Mouse (Mus musculus) neural tube, embryonic 13.5 days (tissue): ENCODE measurements around the gene Ccdc27. TPM values are rescaled to one million over a fixed set of nuclear protein-coding genes. Genes with fewer than 3 reads are reported as not detected.

Source experiments
- ATAC-seq: fragments of 200-750 bp; cut with Nextera tagmentation; 2 replicates; pipeline ENCODE4 v1.8.0; 2017; ENCODE audit warnings: low read depth, mild to moderate bottlenecking, moderate TSS enrichment, moderate library complexity
- H3K27ac ChIP-seq: fragments of 300-500 bp; sonication (generic); replicated peaks from 2 replicates; pipeline ENCODE4 v1.5.1; 2015; ENCODE audit warnings: moderate library complexity, mild to moderate bottlenecking, inconsistent platforms
- H3K27me3 ChIP-seq: fragments of 300-500 bp; sonication (generic); 2 replicates; pipeline ENCODE4 v1.6.1; 2015; ENCODE audit warnings: mild to moderate bottlenecking, inconsistent platforms
- H3K36me3 ChIP-seq: fragments of 300-500 bp; sonication (generic); 2 replicates; pipeline ENCODE4 v1.6.1; 2015; ENCODE audit warnings: mild to moderate bottlenecking, inconsistent platforms
- H3K4me1 ChIP-seq: fragments of 300-500 bp; sonication (generic); replicated peaks from 2 replicates; pipeline ENCODE4 v1.6.1; 2015; ENCODE audit warnings: inconsistent platforms
- H3K4me2 ChIP-seq: fragments of 300-500 bp; sonication (generic); 2 replicates; pipeline ENCODE4 v1.6.1; 2015; ENCODE audit warnings: inconsistent platforms, mild to moderate bottlenecking, moderate library complexity
- H3K4me3 ChIP-seq: fragments of 300-500 bp; sonication (generic); 2 replicates; pipeline ENCODE4 v1.5.1; 2015; ENCODE audit warnings: mild to moderate bottlenecking, inconsistent platforms
- H3K9ac ChIP-seq: fragments of 300-500 bp; sonication (generic); 2 replicates; pipeline ENCODE4 v1.6.1; 2015; ENCODE audit warnings: moderate library complexity, mild to moderate bottlenecking, inconsistent platforms
- H3K9me3 ChIP-seq: fragments of 300-500 bp; sonication (generic); 2 replicates; pipeline ENCODE4 v1.6.1; 2016; ENCODE audit warnings: inconsistent platforms
- WGBS: fragments of 180-500 bp; shearing (Covaris S2); methylation state at CpG from one replicate; pipeline ENCODE4 v1.1.7; 2015; 5-methylcytosine and 5-hydroxymethylcytosine counted together
- polyA plus RNA-seq: library from polyadenylated mRNA; unstranded; fragments of >200 nt; fragmentation: Nextera tagmentation; extraction: Ambion mirVana; gene quantifications from 2 replicates; pipeline ENCODE4 v1.2.1, GENCODE M21; 2015

Gene Ccdc27
- polyA plus RNA-seq, 1 experiment from 2014 or later: not detected

GRCm38 (mm10) chr4:154006264-154006663 is 36.2 kb downstream of the Ccdc27 start:
- H3K4me1 ChIP-seq: peaks cover 6% of the 10 kb centered on the region
- no peak for ATAC-seq
- H3K36me3 ChIP-seq: peaks cover 60% of the 10 kb centered on the region

GRCm38 (mm10) chr4:154005488-154005887 is 37.0 kb downstream of the Ccdc27 start:
- ATAC-seq: no peak
- no peak overlapping the region for H3K4me2 ChIP-seq

More at GRCm38 (mm10) chr4:154006264-154006663, 36.2 kb downstream of the Ccdc27 start:
- H3K27me3 ChIP-seq: no peaks in the 10 kb centered on the region
- H3K4me2 ChIP-seq: no peak overlapping the region
- WGBS: 90% methylated on average over 6 of the region's 6 CpGs
- no peak overlapping the region for H3K27ac ChIP-seq
- H3K9ac ChIP-seq: no peak overlapping the region
- H3K9me3 ChIP-seq: no peaks in the 10 kb centered on the region
- no peak overlapping the region for H3K4me3 ChIP-seq

GRCm38 (mm10) chr4:153993505-153993904 is 49.0 kb downstream of the Ccdc27 start:
- H3K9me3 ChIP-seq: no peaks in the 10 kb centered on the region
- no peak for ATAC-seq
- no peaks in the 10 kb centered on the region for H3K27me3 ChIP-seq
- no peak overlapping the region for H3K4me2 ChIP-seq
- no peak overlapping the region for H3K27ac ChIP-seq
- H3K4me3 ChIP-seq: no peak overlapping the region
- H3K36me3 ChIP-seq: peaks cover 97% of the 10 kb centered on the region
- H3K4me1 ChIP-seq: no peaks in the 10 kb centered on the region
- 93% methylated on average over 8 of the region's 8 CpGs for WGBS
- no peak overlapping the region for H3K9ac ChIP-seq

More at GRCm38 (mm10) chr4:154005488-154005887, 37.0 kb downstream of the Ccdc27 start:
- Histone ChIP-seq H3K9me3 (no peaks in the 10 kb centered on the region), H3K4me1 (no peaks in the 10 kb centered on the region), H3K27me3 (no peaks in the 10 kb centered on the region), H3K4me3 (no peak overlapping the region), H3K27ac (no peak overlapping the region), H3K9ac (no peak overlapping the region), H3K36me3 (peaks cover 60% of the 10 kb centered on the region)
- 91% methylated on average over 5 of the region's 5 CpGs for WGBS

- no peak for ATAC-seq
- Histone ChIP-seq H3K27me3 (no peaks in the 10 kb centered on the region), H3K9ac (no peak overlapping the region), H3K27ac (no peak overlapping the region), H3K4me3 (no peak overlapping the region), H3K36me3 (peaks cover 97% of the 10 kb centered on the region), H3K4me1 (no peaks in the 10 kb centered on the region), H3K9me3 (no peaks in the 10 kb centered on the region), H3K4me2 (no peak overlapping the region)
- 92% methylated on average over 10 of the region's 10 CpGs for WGBS
These were observed 49.8 kb downstream of the Ccdc27 start for GRCm38 (mm10) chr4:153992715-153993114.

GRCm38 (mm10) chr4:153980470-153980869 is 62.0 kb downstream of the Ccdc27 start:
- Histone ChIP-seq H3K4me1 (peaks cover 23% of the 10 kb centered on the region), H3K36me3 (peaks cover 71% of the 10 kb centered on the region), H3K4me3 (no peak overlapping the region), H3K9me3 (no peaks in the 10 kb centered on the region), H3K27me3 (no peaks in the 10 kb centered on the region), H3K27ac (no peak overlapping the region), H3K9ac (no peak overlapping the region), H3K4me2 (no peak overlapping the region)
- no peak for ATAC-seq
- 93% methylated on average over 11 of the region's 11 CpGs for WGBS

GRCm38 (mm10) chr4:153979243-153979642 is 63.2 kb downstream of the Ccdc27 start:
- Histone ChIP-seq H3K4me3 (no peak overlapping the region), H3K36me3 (peaks cover 59% of the 10 kb centered on the region), H3K9me3 (no peaks in the 10 kb centered on the region), H3K4me2 (no peak overlapping the region), H3K27me3 (no peaks in the 10 kb centered on the region), H3K4me1 (peaks cover 27% of the 10 kb centered on the region), H3K27ac (no peak overlapping the region), H3K9ac (no peak overlapping the region)
- ATAC-seq: no peak
- 94% methylated on average over 10 of the region's 10 CpGs for WGBS

Other genes with a start within 250 kb of the Ccdc27 start
- 60.9 and 61.5 TPM in 2 replicates for gene A430005L14Rik, start 85.4 kb downstream of the Ccdc27 start, polyA plus RNA-seq
- 10.9 and 12.8 TPM in 2 replicates for gene Dffb, start 67.6 kb downstream of the Ccdc27 start, polyA plus RNA-seq
- 16.4 and 19.8 TPM in 2 replicates for gene Cep104, start 67.5 kb downstream of the Ccdc27 start, polyA plus RNA-seq
- gene Lrrc47, start 30.9 kb downstream of the Ccdc27 start, polyA plus RNA-seq: 24.0 and 25.2 TPM in 2 replicates
- gene Smim1, start 16.4 kb downstream of the Ccdc27 start, polyA plus RNA-seq: 7.8 and 9.3 TPM in 2 replicates
- 0.12 TPM in 1 of 2 replicates, not detected in the other for gene Trp73, start 97.5 kb upstream of the Ccdc27 start, polyA plus RNA-seq
- gene Wrap73, start 99.7 kb upstream of the Ccdc27 start, polyA plus RNA-seq: 42.5 and 45.2 TPM in 2 replicates
- gene Tprgl, start 118.0 kb upstream of the Ccdc27 start, polyA plus RNA-seq: 178 and 191 TPM in 2 replicates
- gene Megf6, start 128.1 kb upstream of the Ccdc27 start, polyA plus RNA-seq: 7.4 and 8.8 TPM in 2 replicates